Mouse (Mus musculus) ES-Bruce4 (cell line): ENCODE results near the gene Siah2.

Experiments
- CTCF ChIP-seq: IDR thresholded peaks from one replicate; pipeline ENCODE4 v1.8.1; 2011; ENCODE audit warnings: low read depth, low read length
- EP300 ChIP-seq: IDR thresholded peaks from 2 replicates; pipeline ENCODE4 v1.6.1; 2011; ENCODE audit warnings: low read depth, low read length; ENCODE audit not compliant: insufficient read depth
- POLR2A ChIP-seq: IDR thresholded peaks from one replicate; pipeline ENCODE4 v1.8.1; 2011; ENCODE audit warnings: low read length; ENCODE audit not compliant: insufficient read depth

DNA sequence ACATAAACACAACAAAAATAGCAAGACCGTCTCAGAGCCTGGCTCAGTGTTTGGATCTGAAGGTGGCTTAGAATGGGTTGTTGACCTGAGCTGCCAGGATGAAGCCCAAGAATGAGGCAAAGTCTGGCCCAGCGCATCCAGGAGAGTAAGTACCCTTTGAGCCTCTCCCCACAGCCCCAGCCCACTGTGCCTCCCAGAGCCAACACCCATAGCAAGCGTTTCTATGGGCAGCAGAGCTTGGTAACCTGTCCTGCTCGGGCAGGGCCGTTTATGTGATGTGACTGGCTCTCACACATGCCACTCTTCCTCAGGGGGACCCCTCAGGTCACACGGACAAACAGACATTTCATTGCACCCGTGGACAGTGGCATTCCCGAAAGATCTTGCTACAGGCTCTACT lies 13.8 kb downstream of the Siah2 start:
- TF ChIP-seq CTCF, result no peak
- no peak for TF ChIP-seq POLR2A
- TF ChIP-seq EP300, result no peak
